Mouse (Mus musculus) neural tube, embryonic 14.5 days (tissue): Measurements from ENCODE around the gene Fam222b. TPM values are rescaled to one million over a fixed set of nuclear protein-coding genes. Genes with fewer than 3 reads are reported as not detected.

Source experiments
- ATAC-seq: fragments of 200-750 bp; cut with Nextera tagmentation; 2 replicates; pipeline ENCODE4 v1.8.0; 2017; ENCODE audit warnings: low read depth, mild to moderate bottlenecking, moderate TSS enrichment, moderate library complexity
- H3K27ac ChIP-seq: fragments of 300-500 bp; sonication (generic); 2 replicates; pipeline ENCODE4 v1.5.1; 2014; ENCODE audit warnings: low read depth, mild to moderate bottlenecking, control low read depth, low read length, moderate library complexity, mixed read lengths
- H3K27me3 ChIP-seq: fragments of 300-500 bp; sonication (generic); 2 replicates; pipeline ENCODE4 v1.6.1; 2014; ENCODE audit warnings: low read length; ENCODE audit not compliant: control insufficient read depth, insufficient read depth
- H3K36me3 ChIP-seq: fragments of 300-500 bp; sonication (generic); 2 replicates; pipeline ENCODE4 v1.6.1; 2014; ENCODE audit warnings: low read length, mixed read lengths; ENCODE audit not compliant: control insufficient read depth, insufficient read depth
- H3K4me1 ChIP-seq: fragments of 300-500 bp; sonication (generic); 2 replicates; pipeline ENCODE4 v1.6.1; 2014; ENCODE audit warnings: low read length; ENCODE audit not compliant: control insufficient read depth, insufficient read depth
- H3K4me2 ChIP-seq: fragments of 300-500 bp; sonication (generic); 2 replicates; pipeline ENCODE4 v1.6.1; 2014; ENCODE audit warnings: mild to moderate bottlenecking, low read depth, low read length, control low read depth
- H3K4me3 ChIP-seq: fragments of 300-500 bp; sonication (generic); 2 replicates; pipeline ENCODE4 v1.5.1; 2014; ENCODE audit warnings: low read depth, low read length, control low read depth, mixed read lengths
- H3K9ac ChIP-seq: fragments of 300-500 bp; sonication (generic); replicated peaks from 2 replicates; pipeline ENCODE4 v1.6.1; 2014; ENCODE audit warnings: low read depth, mild to moderate bottlenecking, control low read depth, low read length, mixed read lengths
- H3K9me3 ChIP-seq: fragments of 300-500 bp; sonication (generic); 2 replicates; pipeline ENCODE4 v1.6.1; 2016; ENCODE audit warnings: low read length; ENCODE audit not compliant: control insufficient read depth
- WGBS: fragments of 180-500 bp; shearing (Covaris S2); extraction: QIAGEN DNeasy Blood & Tissue Kit; methylation state at CpG from one replicate; pipeline ENCODE4 v1.1.7; 2014; 5-methylcytosine and 5-hydroxymethylcytosine counted together
- polyA plus RNA-seq: library from polyadenylated mRNA; unstranded; fragments of >200 nt; fragmentation: Nextera tagmentation; extraction: Ambion mirVana; gene quantifications from 2 replicates; pipeline ENCODE4 v1.2.1, GENCODE M21; 2014

The Fam222b gene
- polyA plus RNA-seq, 1 experiment from 2014 or later, result 29.3 TPM

GRCm38 (mm10) chr11:78136132-78136531 is 41.7 kb downstream of the Fam222b start:
- H3K36me3 ChIP-seq, result no peaks in the 10 kb centered on the region
- H3K9me3 ChIP-seq, result no peaks in the 10 kb centered on the region
- H3K4me1 ChIP-seq, result no peaks in the 10 kb centered on the region
- H3K9ac ChIP-seq, result no peak overlapping the region
- H3K27me3 ChIP-seq, result no peaks in the 10 kb centered on the region
- 89% methylated on average over 1 of the region's 1 CpGs for WGBS
- no peak overlapping the region for H3K27ac ChIP-seq
- ATAC-seq, result no peak
- H3K4me3 ChIP-seq, result no peak overlapping the region
- no peak overlapping the region for H3K4me2 ChIP-seq

DNA sequence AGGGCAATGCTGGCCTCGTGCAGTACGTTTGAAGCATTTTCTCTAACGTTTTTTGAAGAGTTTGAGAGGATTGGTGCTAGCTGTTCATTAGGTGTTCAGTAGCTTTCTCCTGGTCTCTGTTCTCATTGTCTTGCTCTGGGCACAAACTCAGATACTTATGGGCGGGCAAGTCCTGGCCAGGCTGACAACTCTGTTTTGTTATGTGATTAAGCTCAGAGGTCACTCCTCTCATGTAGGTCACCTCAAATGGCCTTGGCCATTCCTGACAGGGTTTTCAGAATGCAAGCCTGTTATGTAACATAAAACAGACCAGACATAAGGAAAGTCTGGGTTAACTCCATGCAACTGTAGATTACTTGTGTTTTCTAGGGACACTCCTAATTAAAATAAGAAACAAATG is 43.1 kb downstream of the Fam222b start:
- Histone ChIP-seq H3K36me3 (no peaks in the 10 kb centered on the region), H3K27ac (no peak overlapping the region), H3K4me2 (no peak overlapping the region), H3K9me3 (no peaks in the 10 kb centered on the region), H3K9ac (no peak overlapping the region), H3K27me3 (no peaks in the 10 kb centered on the region), H3K4me1 (no peaks in the 10 kb centered on the region), H3K4me3 (no peak overlapping the region)
- no peak for ATAC-seq
- 78% methylated on average over 4 of the region's 4 CpGs for WGBS

DNA sequence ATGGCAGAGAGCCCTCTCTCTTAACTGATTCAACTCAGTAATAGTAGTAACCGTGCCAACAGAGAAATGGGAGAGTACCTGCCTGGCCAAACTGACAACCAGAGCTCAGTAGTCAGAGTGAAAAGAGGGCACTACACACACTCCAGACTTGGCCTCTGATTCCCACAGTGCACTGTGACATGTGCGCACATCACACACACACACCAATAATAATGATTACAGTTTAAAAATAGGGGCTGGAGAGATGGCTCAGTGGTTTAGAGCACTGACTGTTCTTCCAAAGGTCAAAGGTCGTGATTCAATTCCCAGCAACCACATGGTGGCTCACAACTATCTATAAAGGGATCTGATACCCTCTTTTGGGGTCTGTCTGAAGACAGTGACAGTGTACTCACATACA is 43.6 kb downstream of the Fam222b start:
- Histone ChIP-seq H3K9me3 (no peaks in the 10 kb centered on the region), H3K27ac (no peak overlapping the region), H3K36me3 (no peaks in the 10 kb centered on the region), H3K4me1 (no peaks in the 10 kb centered on the region), H3K4me2 (no peak overlapping the region), H3K27me3 (no peaks in the 10 kb centered on the region), H3K9ac (no peak overlapping the region), H3K4me3 (no peak overlapping the region)
- ATAC-seq, result no peak
- 89% methylated on average over 3 of the region's 3 CpGs for WGBS

DNA sequence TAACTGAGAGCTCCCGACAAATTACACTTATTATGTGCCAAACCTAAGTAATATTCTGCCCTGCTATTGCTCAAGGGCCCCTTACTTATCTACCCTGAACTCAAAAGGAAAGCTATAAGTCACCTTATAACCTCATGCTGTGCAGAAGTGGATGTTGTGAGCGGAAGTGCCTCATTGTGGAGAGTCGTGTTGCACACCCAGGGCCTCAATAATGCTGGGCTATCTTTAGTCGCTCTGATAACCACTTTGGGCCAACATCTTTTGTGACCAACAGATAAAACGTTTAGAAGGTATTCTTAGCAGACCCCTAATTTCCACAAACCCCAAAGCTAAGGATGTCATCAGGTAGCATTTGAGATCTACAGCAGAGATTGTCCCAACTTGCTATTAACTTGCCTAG is 46.2 kb downstream of the Fam222b start:
- WGBS, result 78% methylated on average over 5 of the region's 5 CpGs
- Histone ChIP-seq H3K4me1 (no peaks in the 10 kb centered on the region), H3K36me3 (peaks cover 13% of the 10 kb centered on the region), H3K27ac (no peak overlapping the region), H3K27me3 (no peaks in the 10 kb centered on the region), H3K9ac (no peak overlapping the region), H3K4me3 (no peak overlapping the region), H3K4me2 (no peak overlapping the region), H3K9me3 (no peaks in the 10 kb centered on the region)
- no peak for ATAC-seq

DNA sequence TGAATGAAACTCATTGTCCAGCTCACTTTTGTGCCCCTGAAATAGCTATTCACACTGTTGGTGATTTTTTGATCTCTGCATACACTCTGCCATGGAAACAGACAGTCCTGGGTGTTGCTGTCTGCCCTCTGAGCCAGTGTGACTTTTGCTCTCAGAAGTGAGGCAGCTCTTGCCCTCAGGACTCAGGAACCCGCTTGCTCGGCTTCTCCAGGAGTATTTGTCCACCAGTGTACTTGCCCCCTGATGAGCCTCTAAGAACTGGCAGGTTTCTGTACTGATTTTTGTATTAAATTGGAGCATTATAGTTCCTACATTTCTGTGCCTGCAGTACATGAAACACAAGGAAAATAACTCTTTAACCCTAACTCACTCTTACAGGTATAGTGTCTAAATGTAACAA is 49.1 kb downstream of the Fam222b start:
- no peaks in the 10 kb centered on the region for H3K27me3 ChIP-seq
- no peak overlapping the region for H3K27ac ChIP-seq
- H3K4me3 ChIP-seq, result no peak overlapping the region
- no peak overlapping the region for H3K9ac ChIP-seq
- WGBS, result 71% methylated on average over 2 of the region's 2 CpGs
- no peaks in the 10 kb centered on the region for H3K9me3 ChIP-seq
- H3K4me1 ChIP-seq, result no peaks in the 10 kb centered on the region
- ATAC-seq, result no peak
- H3K4me2 ChIP-seq, result no peak overlapping the region
- H3K36me3 ChIP-seq, result peaks cover 18% of the 10 kb centered on the region

GRCm38 (mm10) chr11:78146168-78146567 is 51.7 kb downstream of the Fam222b start:
- no peak overlapping the region for H3K27ac ChIP-seq
- 86% methylated on average over 5 of the region's 5 CpGs for WGBS
- peaks cover 32% of the 10 kb centered on the region for H3K36me3 ChIP-seq
- no peaks in the 10 kb centered on the region for H3K4me1 ChIP-seq
- no peak overlapping the region for H3K9ac ChIP-seq
- ATAC-seq, result no peak
- H3K27me3 ChIP-seq, result no peaks in the 10 kb centered on the region
- H3K4me2 ChIP-seq, result no peak overlapping the region
- no peaks in the 10 kb centered on the region for H3K9me3 ChIP-seq
- no peak overlapping the region for H3K4me3 ChIP-seq

- Histone ChIP-seq H3K27me3 (no peaks in the 10 kb centered on the region), H3K4me3 (no peak overlapping the region), H3K9ac (no peak overlapping the region), H3K27ac (no peak overlapping the region), H3K4me2 (no peak overlapping the region), H3K36me3 (peaks cover 32% of the 10 kb centered on the region), H3K9me3 (no peaks in the 10 kb centered on the region), H3K4me1 (no peaks in the 10 kb centered on the region)
- ATAC-seq, result no peak
- 97% methylated on average over 6 of the region's 6 CpGs for WGBS
Observed at GRCm38 (mm10) chr11:78146707-78147543, 52.5 kb downstream of the Fam222b start.

GRCm38 (mm10) chr11:78151161-78151560 is 56.7 kb downstream of the Fam222b start:
- Histone ChIP-seq H3K4me2 (no peak overlapping the region), H3K9me3 (no peaks in the 10 kb centered on the region), H3K27ac (no peak overlapping the region), H3K9ac (no peak overlapping the region), H3K36me3 (peaks cover 28% of the 10 kb centered on the region), H3K4me1 (peaks cover 20% of the 10 kb centered on the region), H3K4me3 (no peak overlapping the region), H3K27me3 (no peaks in the 10 kb centered on the region)
- WGBS, result 23% methylated on average over 1 of the region's 1 CpGs
- ATAC-seq, result no peak

GRCm38 (mm10) chr11:78152299-78153231 is 58.1 kb downstream of the Fam222b start:
- Histone ChIP-seq H3K4me2 (no peak overlapping the region), H3K4me3 (no peak overlapping the region), H3K9ac (no peak overlapping the region), H3K36me3 (peaks cover 31% of the 10 kb centered on the region), H3K9me3 (no peaks in the 10 kb centered on the region), H3K27ac (peak overlapping the region; percentile 73), H3K27me3 (no peaks in the 10 kb centered on the region), H3K4me1 (peaks cover 23% of the 10 kb centered on the region)
- WGBS, result 29% methylated on average over 9 of the region's 9 CpGs
- ATAC-seq, result peak; percentile 83; the same call in 1 of the 2 replicates
